Mouse (Mus musculus) testis, adult 2 months (tissue): Measurements from ENCODE around the gene Anxa6. TPM values are rescaled to one million over a fixed set of nuclear protein-coding genes. Genes with fewer than 3 reads are reported as not detected.
"Not testable (repeated sequence)": the region's sequence is repeated elsewhere in the genome, so short reads cannot be mapped to it uniquely, and the experiment has no call there.

Experiments
- H3K27ac ChIP-seq: fragments of 200-500 bp; 2 replicates; pipeline ENCODE4 v1.5.1; 2012; ENCODE audit warnings: low read depth, low read length; ENCODE audit not compliant: control insufficient read depth, insufficient read depth
- H3K27me3 ChIP-seq: fragments of 200-500 bp; 2 replicates; pipeline ENCODE4 v1.6.1; 2012; ENCODE audit warnings: mild to moderate bottlenecking, low read length, moderate library complexity; ENCODE audit not compliant: control insufficient read depth, insufficient read depth
- H3K36me3 ChIP-seq: fragments of 200-500 bp; 2 replicates; pipeline ENCODE4 v1.6.1; 2012; ENCODE audit warnings: mild to moderate bottlenecking, low read length; ENCODE audit not compliant: control insufficient read depth, insufficient read depth
- H3K4me1 ChIP-seq: fragments of 200-500 bp; 2 replicates; pipeline ENCODE4 v1.6.1; 2012; ENCODE audit warnings: low read length; ENCODE audit not compliant: control insufficient read depth, insufficient read depth
- H3K4me3 ChIP-seq: fragments of 200-500 bp; 2 replicates; pipeline ENCODE4 v1.5.1; 2012; ENCODE audit warnings: low read depth, mild to moderate bottlenecking, low read length, moderate library complexity, mixed read lengths; ENCODE audit not compliant: control insufficient read depth
- CTCF ChIP-seq: fragments of 200-500 bp; IDR thresholded peaks from 2 replicates; pipeline ENCODE4 v1.5.1; 2012; ENCODE audit warnings: low read depth, mild to moderate bottlenecking, inconsistent platforms, low read length, moderate library complexity; ENCODE audit not compliant: control insufficient read depth, insufficient read depth, insufficient replicate concordance
- POLR2A ChIP-seq: fragments of 200-500 bp; IDR thresholded peaks from 2 replicates; pipeline ENCODE4 v1.6.1; 2012; ENCODE audit warnings: low read depth, mild to moderate bottlenecking, inconsistent platforms, low read length, moderate library complexity; ENCODE audit not compliant: control insufficient read depth
- polyA plus RNA-seq: library from polyadenylated mRNA; depleted of rRNA; stranded (reverse); fragments of >200 nt; gene quantifications from 2 replicates; pipeline ENCODE4 v1.2.3, GENCODE M21; 2012

The Anxa6 gene
- polyA plus RNA-seq, 1 experiment = 4.9 TPM

- TF ChIP-seq CTCF (no peak), POLR2A (no peak)
- Histone ChIP-seq H3K4me3 (no peak overlapping the region), H3K27me3 (no peaks in the 10 kb centered on the region), H3K27ac (no peak overlapping the region), H3K4me1 (no peaks in the 10 kb centered on the region; the same call in none of the 2 replicates), H3K36me3 (no peaks in the 10 kb centered on the region)
Measured at GRCm38 (mm10) chr11:54961164-54961850, 71.9 kb downstream of the Anxa6 start.

- Histone ChIP-seq H3K27ac (no peak overlapping the region), H3K4me3 (no peak overlapping the region), H3K4me1 (no peaks in the 10 kb centered on the region; the same call in none of the 2 replicates), H3K27me3 (no peaks in the 10 kb centered on the region), H3K36me3 (no peaks in the 10 kb centered on the region)
- no peak for TF ChIP-seq CTCF
- no peak for TF ChIP-seq POLR2A
Measured at GRCm38 (mm10) chr11:54960251-54960650, 73.0 kb downstream of the Anxa6 start.

DNA sequence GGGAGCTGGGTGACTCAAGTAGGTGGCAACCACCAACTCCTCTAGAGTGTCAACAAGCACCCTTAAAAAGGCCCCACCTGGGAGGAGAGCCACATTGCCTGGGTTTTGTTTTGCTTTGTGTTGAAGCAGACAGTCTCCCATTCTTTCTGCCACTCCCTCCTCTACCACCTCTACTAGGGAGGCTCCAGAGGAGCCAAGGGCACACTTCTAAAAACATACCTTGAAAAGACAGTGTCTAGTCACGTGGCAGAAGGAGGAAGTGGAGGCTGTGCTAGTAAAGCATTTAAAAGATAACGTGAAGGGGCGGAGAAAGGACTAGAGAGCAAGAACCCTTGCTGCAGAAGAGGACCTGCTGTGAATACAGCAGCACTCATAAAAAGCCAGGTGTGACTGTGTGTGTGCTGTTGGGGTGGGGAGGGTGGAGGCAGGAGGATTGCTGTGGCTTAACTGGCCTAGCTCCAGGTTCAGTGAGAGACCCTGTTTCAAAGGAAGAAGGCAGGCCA lies 74.6 kb downstream of the Anxa6 start:
- Histone ChIP-seq H3K4me1 (no peaks in the 10 kb centered on the region; the same call in none of the 2 replicates), H3K27me3 (no peaks in the 10 kb centered on the region), H3K36me3 (no peaks in the 10 kb centered on the region), H3K27ac (no peak overlapping the region), H3K4me3 (no peak overlapping the region)
- TF ChIP-seq POLR2A (no peak), CTCF (no peak)

- not testable (repeated sequence) for H3K36me3 ChIP-seq, H3K27me3 ChIP-seq, H3K4me1 ChIP-seq, H3K4me3 ChIP-seq, H3K27ac ChIP-seq
Measured at GRCm38 (mm10) chr11:54957708-54958107, 75.5 kb downstream of the Anxa6 start.

GRCm38 (mm10) chr11:54956912-54957311 lies 76.3 kb downstream of the Anxa6 start:
- Histone ChIP-seq H3K27ac (no peak overlapping the region), H3K36me3 (no peaks in the 10 kb centered on the region), H3K27me3 (no peaks in the 10 kb centered on the region), H3K4me1 (peaks cover 3% of the 10 kb centered on the region), H3K4me3 (no peak overlapping the region)
- no peak for TF ChIP-seq CTCF
- TF ChIP-seq POLR2A = no peak

- H3K36me3 ChIP-seq = no peaks in the 10 kb centered on the region
- TF ChIP-seq CTCF (0 out of 2 replicates have a peak, but pooled peaks have one; percentile 11), POLR2A (peak; percentile 42)
- peak overlapping the region; percentile 80 for H3K27ac ChIP-seq
- H3K4me3 ChIP-seq = peak overlapping the region; percentile 93
- no peaks in the 10 kb centered on the region for H3K27me3 ChIP-seq
- H3K4me1 ChIP-seq = peaks cover 3% of the 10 kb centered on the region
Measured at GRCm38 (mm10) chr11:54955735-54956480, 77.3 kb downstream of the Anxa6 start.

DNA sequence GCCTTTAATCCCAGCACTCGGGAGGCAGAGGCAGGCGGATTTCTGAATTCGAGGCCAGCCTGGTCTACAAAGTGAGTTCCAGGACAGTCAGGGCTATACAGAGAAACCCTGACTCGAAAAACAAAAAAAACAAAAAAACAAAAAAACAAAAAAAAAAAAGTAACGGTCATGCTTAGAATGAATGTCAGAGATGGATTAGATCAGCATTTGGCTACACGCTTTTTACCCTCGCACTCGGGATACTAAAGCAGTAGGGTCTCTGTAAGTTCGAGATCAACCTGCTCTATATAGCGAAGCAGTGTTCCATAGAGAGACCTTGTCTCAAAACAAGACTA lies 77.9 kb downstream of the Anxa6 start:
- H3K4me1 ChIP-seq, H3K27ac ChIP-seq: not testable (repeated sequence)

More for the DNA sequence above, 77.9 kb downstream of the Anxa6 start:
- H3K27me3 ChIP-seq, H3K36me3 ChIP-seq: not testable (repeated sequence)
- peak overlapping the region; percentile 93 for H3K4me3 ChIP-seq
